Mouse (Mus musculus): ENCODE measurements at regions not wholly inside any gene's neighbourhood (a gene's known extent, or its start where the extent isn't known, plus 50 kb on each side); places are given as distances from the start of the nearest gene placed in this dataset.

- TF ChIP-seq CTCF (IDR thresholded peaks at IDR 0.05; ENCODE audit: low read depth) (no peak), EP300 (IDR thresholded peaks at IDR 0.05; ENCODE audit: low read depth) (no peak)
These were observed 91.9 kb upstream of the Tcerg1l start for GRCm38 (mm10) chr7:138489471-138489870.
